Mouse (Mus musculus) forebrain, embryonic 12.5 days (tissue): ENCODE results near the gene Plcb3. TPM values are rescaled to one million over a fixed set of nuclear protein-coding genes. Genes with fewer than 3 reads are reported as not detected.

Experiments
- ATAC-seq: fragments of 200-750 bp; cut with Nextera tagmentation; 2 replicates; pipeline ENCODE4 v1.8.0; 2017; ENCODE audit warnings: moderate TSS enrichment; ENCODE audit not compliant: low FRiP score
- H3K27ac ChIP-seq: fragments of 300-500 bp; sonication (generic); 2 replicates; pipeline ENCODE4 v1.5.1; 2016; ENCODE audit warnings: mild to moderate bottlenecking
- H3K27me3 ChIP-seq: fragments of 300-500 bp; sonication (generic); 2 replicates; pipeline ENCODE4 v1.6.1; 2016; ENCODE audit warnings: mild to moderate bottlenecking
- H3K36me3 ChIP-seq: fragments of 300-500 bp; sonication (generic); replicated peaks from 2 replicates; pipeline ENCODE4 v1.6.1; 2016; ENCODE audit warnings: mild to moderate bottlenecking
- H3K4me1 ChIP-seq: fragments of 300-500 bp; sonication (generic); 2 replicates; pipeline ENCODE4 v1.6.1; 2016
- H3K4me2 ChIP-seq: fragments of 300-500 bp; sonication (generic); 2 replicates; pipeline ENCODE4 v1.6.1; 2016; ENCODE audit warnings: mild to moderate bottlenecking, moderate library complexity
- H3K4me3 ChIP-seq: fragments of 300-500 bp; sonication (generic); replicated peaks from 2 replicates; pipeline ENCODE4 v1.5.1; 2016; ENCODE audit warnings: mild to moderate bottlenecking
- H3K9ac ChIP-seq: fragments of 300-500 bp; sonication (generic); 2 replicates; pipeline ENCODE4 v1.6.1; 2016; ENCODE audit warnings: mild to moderate bottlenecking
- H3K9me3 ChIP-seq: fragments of 300-500 bp; sonication (generic); 2 replicates; pipeline ENCODE4 v1.6.1; 2016
- WGBS: fragments of 180-500 bp; shearing (Covaris S2); methylation state at CpG from one replicate; pipeline ENCODE4 v1.1.7; 2016; 5-methylcytosine and 5-hydroxymethylcytosine counted together
- polyA plus RNA-seq: library from polyadenylated mRNA; unstranded; fragments of >200 nt; fragmentation: Nextera tagmentation; extraction: Ambion mirVana; gene quantifications from 2 replicates; pipeline ENCODE4 v1.2.1, GENCODE M21; 2016

The Plcb3 gene
- polyA plus RNA-seq, 1 experiment from 2014 or later: 22.4 TPM

- WGBS: under 1% methylated on average over 83 of the region's 83 CpGs
- ATAC-seq: peak; percentile 87
Measured at GRCm38 (mm10) chr19:6941372-6942248, 34.7 kb downstream of the Plcb3 start, which contains the start of gene Bad. TSS of gene Bad (plus strand) at chr19:6941861.

GRCm38 (mm10) chr19:6940396-6941351 is 35.6 kb downstream of the Plcb3 start:
- WGBS: 20% methylated on average over 29 of the region's 29 CpGs
- Histone ChIP-seq H3K36me3 (0 out of 2 replicates have a peak, but pooled peaks cover 6% of the 10 kb centered on the region), H3K9me3 (no peaks in the 10 kb centered on the region), H3K4me1 (peaks cover 32% of the 10 kb centered on the region), H3K4me3 (peak overlapping the region; percentile 83), H3K4me2 (peak overlapping the region; percentile 99), H3K9ac (peak overlapping the region; percentile 91), H3K27ac (peak overlapping the region; percentile 95; the same call in 1 of the 2 replicates), H3K27me3 (peaks cover 8% of the 10 kb centered on the region)
- peak; percentile 4 for ATAC-seq

More at GRCm38 (mm10) chr19:6941372-6942248, 34.7 kb downstream of the Plcb3 start, which contains the start of gene Bad:
- H3K36me3 ChIP-seq: 0 out of 2 replicates have a peak, but pooled peaks cover 6% of the 10 kb centered on the region
- H3K4me1 ChIP-seq: peaks cover 32% of the 10 kb centered on the region
- no peaks in the 10 kb centered on the region for H3K27me3 ChIP-seq
- peak within 1 kb of the TSS; percentile 99 for H3K4me2 ChIP-seq
- peak within 1 kb of the TSS; percentile 83 for H3K4me3 ChIP-seq
- H3K9ac ChIP-seq: peak within 1 kb of the TSS; percentile 91
- H3K27ac ChIP-seq: peak within 1 kb of the TSS; percentile 95
- no peaks in the 10 kb centered on the region for H3K9me3 ChIP-seq

- H3K4me1 ChIP-seq: peaks cover 32% of the 10 kb centered on the region
- H3K9ac ChIP-seq: no peak overlapping the region
Measured at GRCm38 (mm10) chr19:6939106-6940002, 36.9 kb downstream of the Plcb3 start.

GRCm38 (mm10) chr19:6937541-6938465 is 38.5 kb downstream of the Plcb3 start:
- Histone ChIP-seq H3K4me2 (no peak overlapping the region), H3K27ac (no peak overlapping the region), H3K27me3 (peaks cover 36% of the 10 kb centered on the region), H3K36me3 (no peaks in the 10 kb centered on the region), H3K4me3 (no peak overlapping the region), H3K9ac (no peak overlapping the region), H3K9me3 (no peaks in the 10 kb centered on the region), H3K4me1 (peaks cover 40% of the 10 kb centered on the region)
- 83% methylated on average over 16 of the region's 16 CpGs for WGBS
- no peak for ATAC-seq

More at GRCm38 (mm10) chr19:6939106-6940002, 36.9 kb downstream of the Plcb3 start:
- Histone ChIP-seq H3K36me3 (no peaks in the 10 kb centered on the region), H3K27ac (no peak overlapping the region), H3K4me2 (peak overlapping the region; percentile 99), H3K27me3 (peaks cover 21% of the 10 kb centered on the region), H3K9me3 (no peaks in the 10 kb centered on the region), H3K4me3 (no peak overlapping the region)
- WGBS: 89% methylated on average over 20 of the region's 20 CpGs
- no peak for ATAC-seq

DNA sequence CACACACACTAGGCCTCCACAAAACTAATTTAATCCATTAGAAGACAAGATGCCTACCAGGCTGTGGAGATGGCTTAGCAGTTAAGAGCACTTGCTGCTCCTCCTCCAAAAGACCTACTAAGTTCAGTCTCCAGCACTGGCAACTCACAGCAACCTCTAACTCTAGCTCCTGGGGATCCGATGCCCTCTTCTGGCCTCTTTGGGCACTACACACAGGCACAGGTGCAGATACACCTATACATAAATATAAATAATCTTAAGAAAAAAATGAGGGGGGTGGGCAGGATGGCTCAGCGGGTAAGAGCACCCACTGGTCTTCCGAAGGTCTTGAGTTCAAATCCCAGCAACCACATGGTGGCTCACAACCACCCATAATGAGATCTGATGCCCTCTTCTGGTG is 40.0 kb downstream of the Plcb3 start:
- H3K27ac ChIP-seq: no peak overlapping the region
- H3K4me1 ChIP-seq: peaks cover 35% of the 10 kb centered on the region
- no peak for ATAC-seq
- no peak overlapping the region for H3K4me2 ChIP-seq
- H3K9ac ChIP-seq: no peak overlapping the region
- peaks cover 51% of the 10 kb centered on the region for H3K27me3 ChIP-seq
- H3K9me3 ChIP-seq: no peaks in the 10 kb centered on the region
- no peak overlapping the region for H3K4me3 ChIP-seq
- 24% methylated on average over 3 of the region's 3 CpGs for WGBS
- H3K36me3 ChIP-seq: no peaks in the 10 kb centered on the region

GRCm38 (mm10) chr19:6934195-6934977 is 41.9 kb downstream of the Plcb3 start, which contains the start of gene Kcnk4:
TSS of gene Kcnk4 (minus strand) at chr19:6934515.
- Histone ChIP-seq H3K9me3 (no peaks in the 10 kb centered on the region), H3K9ac (peak within 1 kb of the TSS; percentile 38), H3K4me1 (peaks cover 18% of the 10 kb centered on the region), H3K4me2 (peak within 1 kb of the TSS; percentile 55), H3K36me3 (no peaks in the 10 kb centered on the region), H3K27ac (no peak within 1 kb of the TSS), H3K27me3 (peaks cover 68% of the 10 kb centered on the region), H3K4me3 (peak within 1 kb of the TSS; percentile 38)
- no peak for ATAC-seq
- 9% methylated on average over 23 of the region's 23 CpGs for WGBS

- 4% methylated on average over 58 of the region's 58 CpGs for WGBS
- H3K27me3 ChIP-seq: peaks cover 76% of the 10 kb centered on the region
- H3K36me3 ChIP-seq: no peaks in the 10 kb centered on the region
- peak; percentile 28; the same call in 1 of the 2 replicates for ATAC-seq
- peaks cover 11% of the 10 kb centered on the region for H3K4me1 ChIP-seq
- no peak overlapping the region for H3K27ac ChIP-seq
- no peaks in the 10 kb centered on the region for H3K9me3 ChIP-seq
- peak overlapping the region; percentile 38 for H3K9ac ChIP-seq
- H3K4me3 ChIP-seq: peak overlapping the region; percentile 38
- H3K4me2 ChIP-seq: peak overlapping the region; percentile 55
Measured at GRCm38 (mm10) chr19:6933436-6934194, 42.7 kb downstream of the Plcb3 start.

DNA sequence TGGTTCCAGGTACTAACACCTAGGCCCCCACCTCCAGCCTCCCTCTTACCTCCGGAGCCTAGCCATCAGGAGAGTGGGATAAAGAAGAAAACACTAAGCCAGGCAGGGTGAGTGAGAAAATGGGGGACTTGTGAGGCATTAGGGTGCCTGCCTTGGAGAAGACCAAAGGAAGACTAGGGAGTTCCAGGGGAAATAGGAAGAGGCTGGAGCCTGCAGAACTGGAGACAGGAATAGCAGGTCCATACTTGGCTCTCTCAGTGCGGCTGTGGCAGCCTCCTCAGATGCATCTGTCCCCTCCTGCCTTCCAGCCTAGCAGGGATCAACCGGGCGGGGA is 43.2 kb downstream of the Plcb3 start:
- ATAC-seq: no peak
- Histone ChIP-seq H3K27ac (no peak overlapping the region), H3K4me2 (peak overlapping the region; percentile 55; the same call in 1 of the 2 replicates), H3K27me3 (peaks cover 81% of the 10 kb centered on the region), H3K36me3 (no peaks in the 10 kb centered on the region), H3K9me3 (no peaks in the 10 kb centered on the region), H3K9ac (no peak overlapping the region), H3K4me1 (peaks cover 11% of the 10 kb centered on the region), H3K4me3 (no peak overlapping the region)
- WGBS: 15% methylated on average over 4 of the region's 4 CpGs

DNA sequence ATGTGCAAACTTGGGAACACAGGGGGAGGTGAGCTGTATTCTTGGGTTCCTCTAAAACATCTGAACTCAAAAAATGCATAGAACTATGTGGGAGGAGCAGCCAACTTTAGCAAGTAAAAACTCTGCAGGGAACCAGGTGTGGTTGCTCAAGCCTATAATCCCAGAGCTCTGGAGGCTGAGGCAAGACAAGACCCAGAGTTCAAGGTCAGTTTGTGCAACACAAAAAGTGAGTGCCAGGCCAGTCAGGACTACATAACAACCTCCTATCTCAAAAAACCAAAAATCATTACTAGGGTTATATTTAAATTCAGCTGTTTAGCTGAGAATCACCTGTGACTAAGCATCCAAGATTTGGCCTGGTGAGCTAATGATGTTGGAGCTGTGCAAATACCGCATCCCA is 44.3 kb downstream of the Plcb3 start:
- Histone ChIP-seq H3K36me3 (no peaks in the 10 kb centered on the region), H3K27me3 (peaks cover 91% of the 10 kb centered on the region), H3K4me2 (no peak overlapping the region), H3K4me1 (peaks cover 13% of the 10 kb centered on the region), H3K9me3 (no peaks in the 10 kb centered on the region), H3K9ac (no peak overlapping the region), H3K4me3 (no peak overlapping the region), H3K27ac (no peak overlapping the region)
- WGBS: 28% methylated on average over 1 of the region's 1 CpGs
- no peak for ATAC-seq
